Mouse (Mus musculus) neural tube, embryonic 15.5 days (tissue): ENCODE data around the gene Wdr18. TPM values are rescaled to one million over a fixed set of nuclear protein-coding genes. Genes with fewer than 3 reads are reported as not detected.

ENCODE experiments used
- ATAC-seq: fragments of 200-750 bp; cut with Nextera tagmentation; 2 replicates; pipeline ENCODE4 v1.8.0; 2017; ENCODE audit warnings: mild to moderate bottlenecking, moderate TSS enrichment, moderate library complexity; ENCODE audit not compliant: low FRiP score
- H3K27ac ChIP-seq: fragments of 300-500 bp; sonication (generic); replicated peaks from 2 replicates; pipeline ENCODE4 v1.5.1; 2015; ENCODE audit warnings: mild to moderate bottlenecking, inconsistent platforms
- H3K27me3 ChIP-seq: fragments of 300-500 bp; sonication (generic); replicated peaks from 2 replicates; pipeline ENCODE4 v1.6.1; 2015; ENCODE audit warnings: inconsistent platforms
- H3K36me3 ChIP-seq: fragments of 300-500 bp; sonication (generic); 2 replicates; pipeline ENCODE4 v1.6.1; 2015; ENCODE audit warnings: inconsistent platforms
- H3K4me1 ChIP-seq: fragments of 300-500 bp; sonication (generic); 2 replicates; pipeline ENCODE4 v1.6.1; 2015; ENCODE audit warnings: inconsistent platforms
- H3K4me2 ChIP-seq: fragments of 300-500 bp; sonication (generic); 2 replicates; pipeline ENCODE4 v1.6.1; 2015; ENCODE audit warnings: inconsistent platforms, mild to moderate bottlenecking, moderate library complexity
- H3K4me3 ChIP-seq: fragments of 300-500 bp; sonication (generic); replicated peaks from 2 replicates; pipeline ENCODE4 v1.5.1; 2015; ENCODE audit warnings: mild to moderate bottlenecking, inconsistent platforms
- H3K9ac ChIP-seq: fragments of 300-500 bp; sonication (generic); replicated peaks from 2 replicates; pipeline ENCODE4 v1.6.1; 2015; ENCODE audit warnings: mild to moderate bottlenecking, inconsistent platforms
- H3K9me3 ChIP-seq: fragments of 300-500 bp; sonication (generic); replicated peaks from 2 replicates; pipeline ENCODE4 v1.6.1; 2016; ENCODE audit warnings: inconsistent platforms
- WGBS: fragments of 180-500 bp; shearing (Covaris S2); methylation state at CpG from one replicate; pipeline ENCODE4 v1.1.7; 2015; ENCODE audit warnings: mixed read lengths; 5-methylcytosine and 5-hydroxymethylcytosine counted together
- polyA plus RNA-seq: library from polyadenylated mRNA; unstranded; fragments of >200 nt; fragmentation: Nextera tagmentation; extraction: Ambion mirVana; gene quantifications from 2 replicates; pipeline ENCODE4 v1.2.1, GENCODE M21; 2015

Wdr18 gene
- polyA plus RNA-seq, 1 experiment from 2014 or later: 94.4 TPM

DNA sequence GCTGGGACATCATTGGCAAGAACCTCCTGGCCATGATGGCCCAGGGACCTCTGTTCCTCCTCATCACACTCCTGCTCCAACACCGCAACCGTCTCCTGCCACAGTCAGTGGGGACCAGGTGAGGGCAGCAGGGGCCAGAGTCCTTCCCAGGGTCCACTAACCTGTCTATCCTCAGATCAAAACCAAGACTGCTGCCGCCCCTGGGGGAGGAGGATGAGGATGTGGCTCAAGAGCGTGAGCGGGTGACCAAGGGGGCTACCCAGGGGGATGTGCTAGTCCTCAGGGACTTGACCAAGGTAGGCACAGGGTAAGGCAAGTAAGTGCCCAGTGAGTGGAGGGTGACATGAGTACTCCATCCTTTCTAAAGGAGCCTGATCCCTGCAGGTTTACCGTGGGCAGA lies 51.8 kb downstream of the Wdr18 start:
- Histone ChIP-seq H3K36me3 (peaks cover 43% of the 10 kb centered on the region), H3K4me1 (no peaks in the 10 kb centered on the region), H3K4me3 (no peak overlapping the region), H3K27ac (no peak overlapping the region), H3K27me3 (peaks cover 50% of the 10 kb centered on the region), H3K9ac (no peak overlapping the region), H3K4me2 (no peak overlapping the region), H3K9me3 (peaks cover 16% of the 10 kb centered on the region)
- ATAC-seq: no peak
- WGBS: 90% methylated on average over 6 of the region's 6 CpGs

DNA sequence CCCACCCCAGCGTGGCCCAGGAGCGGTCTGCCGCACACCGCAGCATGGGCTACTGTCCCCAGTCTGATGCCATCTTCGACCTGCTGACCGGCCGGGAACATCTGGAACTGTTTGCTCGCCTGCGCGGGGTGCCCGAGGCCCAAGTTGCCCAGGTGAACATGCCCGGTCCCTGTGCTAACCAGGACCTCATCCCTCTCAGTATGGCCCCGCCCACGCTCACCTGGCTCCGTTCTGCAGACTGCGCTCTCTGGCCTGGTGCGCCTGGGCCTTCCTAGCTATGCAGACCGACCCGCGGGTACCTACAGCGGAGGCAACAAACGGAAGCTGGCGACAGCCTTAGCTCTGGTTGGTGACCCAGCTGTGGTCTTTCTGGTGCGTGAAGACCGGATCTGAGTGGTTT lies 53.7 kb downstream of the Wdr18 start:
- no peak overlapping the region for H3K27ac ChIP-seq
- no peak overlapping the region for H3K4me3 ChIP-seq
- H3K4me2 ChIP-seq: no peak overlapping the region
- ATAC-seq: no peak
- H3K27me3 ChIP-seq: peaks cover 57% of the 10 kb centered on the region
- H3K9ac ChIP-seq: no peak overlapping the region
- 36% methylated on average over 25 of the region's 25 CpGs for WGBS
- peaks cover 16% of the 10 kb centered on the region for H3K9me3 ChIP-seq
- H3K4me1 ChIP-seq: no peaks in the 10 kb centered on the region
- H3K36me3 ChIP-seq: peaks cover 39% of the 10 kb centered on the region

DNA sequence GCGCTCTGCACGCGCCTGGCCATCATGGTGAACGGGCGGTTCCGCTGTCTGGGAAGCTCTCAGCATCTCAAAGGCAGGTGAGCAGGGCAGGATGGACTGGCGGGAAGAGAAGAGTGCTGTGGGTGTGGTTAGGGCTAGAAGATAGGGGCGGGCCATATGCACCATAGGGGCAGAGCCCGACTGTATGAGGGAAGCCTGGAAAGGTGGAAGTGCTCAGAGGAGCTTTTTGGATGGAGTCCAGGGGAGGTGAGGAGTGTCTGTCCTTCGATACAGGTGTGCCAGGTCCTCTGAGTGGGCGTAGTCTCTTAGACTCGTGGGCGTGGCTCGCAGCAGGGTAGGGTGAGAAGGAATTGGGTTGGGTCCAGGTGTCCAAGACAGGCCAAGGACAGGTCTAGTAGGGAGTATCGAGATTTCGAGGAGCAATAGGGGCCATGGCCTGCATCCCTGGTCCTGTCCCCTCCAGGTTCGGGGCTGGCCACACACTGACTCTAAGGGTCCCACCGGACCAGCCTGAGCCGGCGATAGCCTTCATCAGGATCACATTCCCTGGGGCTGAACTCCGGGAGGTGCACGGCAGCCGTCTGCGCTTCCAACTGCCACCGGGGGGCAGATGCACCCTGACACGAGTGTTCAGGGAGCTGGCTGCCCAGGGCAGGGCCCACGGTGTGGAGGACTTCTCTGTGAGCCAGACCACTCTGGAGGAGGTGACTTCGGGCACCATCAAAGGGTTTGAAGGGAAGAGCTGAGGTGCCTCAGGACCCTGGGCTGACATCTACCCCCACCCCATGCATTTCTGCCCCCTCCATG lies 54.7 kb downstream of the Wdr18 start:
- Histone ChIP-seq H3K4me3 (no peak overlapping the region), H3K27me3 (peaks cover 68% of the 10 kb centered on the region), H3K4me2 (no peak overlapping the region), H3K9me3 (peaks cover 16% of the 10 kb centered on the region), H3K4me1 (no peaks in the 10 kb centered on the region), H3K27ac (no peak overlapping the region), H3K9ac (no peak overlapping the region), H3K36me3 (peaks cover 28% of the 10 kb centered on the region)
- 25% methylated on average over 28 of the region's 28 CpGs for WGBS
- no peak for ATAC-seq

DNA sequence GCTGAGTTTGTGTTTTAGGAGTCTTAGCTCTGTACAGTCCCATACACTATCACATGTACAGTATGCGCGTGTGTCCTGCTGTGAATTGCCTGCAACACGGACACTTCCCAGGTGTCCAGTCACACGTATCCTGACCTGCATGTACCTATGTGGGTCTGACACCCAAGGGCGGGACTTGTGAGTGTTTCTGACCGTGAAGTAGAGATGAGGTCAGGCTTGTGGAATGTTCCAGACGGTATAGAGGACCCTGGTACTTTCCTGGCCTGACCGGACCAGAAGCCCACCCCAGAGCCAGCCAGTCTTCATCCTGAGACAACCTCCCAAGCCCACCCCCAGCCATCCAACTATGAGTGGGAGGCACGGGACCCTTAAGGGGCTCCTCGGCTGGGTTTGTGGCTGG lies 55.6 kb downstream of the Wdr18 start:
- Histone ChIP-seq H3K36me3 (peaks cover 19% of the 10 kb centered on the region), H3K4me3 (no peak overlapping the region), H3K9ac (no peak overlapping the region), H3K9me3 (peaks cover 10% of the 10 kb centered on the region), H3K27me3 (peaks cover 77% of the 10 kb centered on the region), H3K4me1 (no peaks in the 10 kb centered on the region), H3K27ac (no peak overlapping the region), H3K4me2 (no peak overlapping the region)
- WGBS: 84% methylated on average over 10 of the region's 10 CpGs
- no peak for ATAC-seq

DNA sequence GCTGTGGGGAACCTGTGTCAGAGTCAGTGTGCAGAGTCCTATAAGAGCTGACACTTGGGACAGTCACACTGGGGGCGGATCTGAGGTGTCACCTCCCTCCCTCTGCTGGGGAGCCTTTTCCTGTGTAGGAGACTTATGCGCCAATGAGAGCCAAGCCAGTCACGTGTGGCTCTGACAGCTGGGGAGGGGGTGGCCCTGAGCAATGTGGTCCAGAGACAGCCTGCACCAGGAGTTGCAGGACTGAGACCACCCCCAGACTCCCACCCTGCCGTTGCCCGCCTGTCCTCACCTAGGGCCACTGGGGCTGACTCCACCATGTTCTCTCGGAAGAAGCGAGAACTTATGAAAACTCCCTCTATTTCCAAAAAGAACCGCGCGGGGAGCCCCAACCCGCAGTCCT lies 56.6 kb downstream of the Wdr18 start, which contains the start of gene Arhgap45:
Gene Arhgap45 (plus strand): TSS at position 143 of the 400 bp plus-strand sequence.
- H3K27ac ChIP-seq: no peak within 1 kb of the TSS
- no peak within 1 kb of the TSS for H3K9ac ChIP-seq
- 70% methylated on average over 11 of the region's 11 CpGs for WGBS
- H3K4me1 ChIP-seq: no peaks in the 10 kb centered on the region
- H3K27me3 ChIP-seq: peaks cover 82% of the 10 kb centered on the region
- no peak within 1 kb of the TSS for H3K4me2 ChIP-seq
- H3K9me3 ChIP-seq: peaks cover under 1% of the 10 kb centered on the region; the same call in 1 of the 2 replicates
- H3K4me3 ChIP-seq: no peak within 1 kb of the TSS
- ATAC-seq: no peak
- peaks cover 10% of the 10 kb centered on the region for H3K36me3 ChIP-seq

DNA sequence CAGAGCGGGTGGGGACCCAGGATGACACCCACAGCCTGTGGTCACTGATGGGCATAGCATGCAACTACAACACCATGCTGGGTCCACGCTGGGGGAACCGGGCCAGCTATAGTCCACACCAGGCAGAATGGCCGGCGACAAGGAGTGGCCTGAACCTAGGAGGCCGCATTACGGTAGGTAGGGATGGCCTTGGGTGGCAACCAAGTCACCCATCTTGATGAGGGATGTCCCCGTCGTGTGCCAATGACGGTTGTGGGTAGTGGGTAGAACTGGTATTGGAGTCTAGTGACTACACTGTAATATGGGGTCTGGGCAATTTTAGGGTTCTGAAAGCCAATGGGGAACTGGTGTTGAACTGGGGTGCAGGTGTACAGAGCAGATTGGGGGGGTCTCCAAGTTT lies 57.0 kb downstream of the Wdr18 start:
- 85% methylated on average over 10 of the region's 10 CpGs for WGBS
- ATAC-seq: no peak
- H3K27me3 ChIP-seq: peaks cover 77% of the 10 kb centered on the region

DNA sequence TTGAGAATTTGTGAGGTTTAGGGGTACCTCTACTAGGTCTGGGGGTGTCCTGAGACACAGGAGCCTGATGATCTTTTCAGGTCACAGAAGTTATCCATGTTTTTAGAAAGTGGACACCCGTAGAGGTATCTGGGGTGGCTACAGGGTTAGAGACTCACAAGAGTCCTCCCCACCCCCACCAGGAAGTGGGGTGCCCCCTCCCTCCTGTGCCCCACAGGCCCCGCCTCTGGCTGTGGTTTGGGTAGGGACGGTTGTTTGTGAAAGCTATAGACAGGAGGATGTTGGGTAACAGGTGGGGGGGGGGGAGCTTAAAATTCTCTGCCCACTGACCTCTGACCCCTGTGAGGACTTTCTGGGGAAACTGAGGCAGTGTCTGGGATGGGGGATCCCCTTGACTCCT lies 57.4 kb downstream of the Wdr18 start:
- Histone ChIP-seq H3K27ac (no peak overlapping the region), H3K4me2 (no peak overlapping the region), H3K9me3 (no peaks in the 10 kb centered on the region), H3K4me1 (no peaks in the 10 kb centered on the region), H3K27me3 (peaks cover 73% of the 10 kb centered on the region), H3K9ac (no peak overlapping the region), H3K4me3 (no peak overlapping the region), H3K36me3 (peaks cover 2% of the 10 kb centered on the region; the same call in 1 of the 2 replicates)
- WGBS: 87% methylated on average over 3 of the region's 3 CpGs
- ATAC-seq: no peak

More for the DNA sequence above, 57.0 kb downstream of the Wdr18 start:
- Histone ChIP-seq H3K4me2 (no peak overlapping the region), H3K36me3 (peaks cover 6% of the 10 kb centered on the region), H3K9me3 (no peaks in the 10 kb centered on the region), H3K9ac (no peak overlapping the region), H3K4me3 (no peak overlapping the region), H3K4me1 (no peaks in the 10 kb centered on the region), H3K27ac (no peak overlapping the region)

DNA sequence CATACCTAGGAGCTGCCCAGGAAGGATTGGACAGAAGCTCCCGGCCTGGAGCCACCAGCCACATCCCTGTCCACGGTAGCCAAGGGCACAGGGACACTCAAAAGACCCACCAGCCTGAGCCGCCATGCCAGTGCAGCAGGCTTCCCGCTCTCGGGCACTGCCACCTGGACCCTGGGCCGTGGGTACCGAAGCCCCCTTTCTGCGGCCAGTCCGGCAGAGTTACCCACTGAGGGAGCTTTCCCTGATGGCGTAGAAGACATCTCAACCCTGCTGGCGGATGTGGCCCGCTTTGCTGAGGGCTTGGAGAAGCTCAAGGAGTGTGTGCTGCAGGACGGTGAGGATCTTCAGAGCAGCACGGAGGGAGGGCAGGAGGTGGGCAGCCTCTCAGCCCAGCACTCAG lies 57.8 kb downstream of the Wdr18 start:
- Histone ChIP-seq H3K4me2 (no peak overlapping the region), H3K9me3 (no peaks in the 10 kb centered on the region), H3K4me3 (no peak overlapping the region), H3K27me3 (peaks cover 69% of the 10 kb centered on the region), H3K9ac (no peak overlapping the region), H3K36me3 (no peaks in the 10 kb centered on the region), H3K4me1 (no peaks in the 10 kb centered on the region), H3K27ac (no peak overlapping the region)
- ATAC-seq: no peak
- WGBS: 84% methylated on average over 14 of the region's 14 CpGs

DNA sequence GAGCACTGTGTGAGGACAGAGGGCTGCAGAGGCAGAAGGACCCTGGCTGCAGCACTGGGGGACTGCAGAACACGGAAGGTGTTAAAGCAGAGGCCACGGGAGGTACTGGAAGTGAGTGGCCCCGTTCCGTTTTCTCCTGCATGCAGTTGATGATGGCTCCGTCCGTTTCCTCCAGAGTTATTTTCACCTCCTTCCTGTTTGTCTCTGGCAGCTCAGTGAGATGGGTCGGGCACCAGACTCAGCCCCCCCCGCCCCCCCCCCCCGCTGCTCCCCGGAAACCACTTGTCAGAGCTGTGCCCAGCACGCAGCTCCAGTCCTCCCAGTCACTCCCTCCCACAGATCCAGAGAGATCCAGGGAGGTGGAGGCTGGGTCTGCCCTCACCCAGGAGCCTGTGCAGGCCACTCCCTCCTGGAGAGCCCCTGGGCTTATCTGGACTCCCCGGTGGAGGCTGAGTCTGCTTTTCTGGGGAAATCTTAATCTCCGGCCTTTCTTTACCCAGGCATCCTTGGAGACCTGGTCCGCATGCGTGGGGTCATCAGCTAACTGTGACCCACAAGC lies 58.9 kb downstream of the Wdr18 start:
- Histone ChIP-seq H3K4me1 (no peaks in the 10 kb centered on the region), H3K27ac (no peak overlapping the region), H3K9ac (no peak overlapping the region), H3K36me3 (no peaks in the 10 kb centered on the region), H3K9me3 (no peaks in the 10 kb centered on the region), H3K4me3 (no peak overlapping the region), H3K27me3 (peaks cover 58% of the 10 kb centered on the region), H3K4me2 (0 out of 2 replicates have a peak overlapping the region, but pooled peaks have one; percentile 13)
- 9% methylated on average over 13 of the region's 15 CpGs for WGBS
- ATAC-seq: no peak

DNA sequence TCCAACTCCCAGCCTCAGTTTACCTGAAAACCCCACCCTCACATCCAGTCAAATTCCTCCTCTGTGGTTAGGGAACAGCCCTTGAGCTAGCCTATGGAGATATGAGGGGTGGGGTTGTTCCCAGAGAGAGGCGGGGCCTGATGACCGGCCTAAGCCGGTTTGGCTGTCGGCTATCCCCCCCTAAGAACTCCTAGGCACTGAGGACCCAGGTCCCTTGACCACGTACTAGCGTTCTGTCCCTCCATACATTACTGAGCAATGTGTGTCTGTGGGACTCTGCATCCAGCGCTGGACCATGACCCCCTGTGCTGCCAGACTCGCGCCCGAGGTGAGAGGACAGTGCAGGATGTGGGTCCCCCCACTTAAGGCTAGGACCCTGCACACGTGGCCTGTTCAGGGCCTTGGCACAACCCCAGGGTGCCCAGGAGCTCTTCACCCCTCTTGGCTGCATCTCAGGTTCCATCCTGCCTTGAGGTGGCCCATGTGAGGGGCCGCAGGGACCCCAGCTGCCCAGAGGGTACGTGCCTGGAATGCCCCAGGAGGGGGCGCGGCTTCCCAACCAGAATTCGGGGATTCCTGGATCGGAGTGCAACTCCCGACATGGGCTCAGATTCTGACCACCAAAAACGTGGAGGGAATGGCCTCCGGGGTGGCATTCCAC lies 59.6 kb downstream of the Wdr18 start:
- Histone ChIP-seq H3K4me2 (peak overlapping the region; percentile 16), H3K4me3 (no peak overlapping the region), H3K27ac (no peak overlapping the region), H3K36me3 (no peaks in the 10 kb centered on the region), H3K9ac (no peak overlapping the region), H3K9me3 (no peaks in the 10 kb centered on the region), H3K27me3 (peaks cover 51% of the 10 kb centered on the region), H3K4me1 (no peaks in the 10 kb centered on the region)
- WGBS: 10% methylated on average over 20 of the region's 20 CpGs
- ATAC-seq: no peak
